Mouse (Mus musculus): ENCODE measurements around the gene Clmn.

Clmn gene

DNA sequence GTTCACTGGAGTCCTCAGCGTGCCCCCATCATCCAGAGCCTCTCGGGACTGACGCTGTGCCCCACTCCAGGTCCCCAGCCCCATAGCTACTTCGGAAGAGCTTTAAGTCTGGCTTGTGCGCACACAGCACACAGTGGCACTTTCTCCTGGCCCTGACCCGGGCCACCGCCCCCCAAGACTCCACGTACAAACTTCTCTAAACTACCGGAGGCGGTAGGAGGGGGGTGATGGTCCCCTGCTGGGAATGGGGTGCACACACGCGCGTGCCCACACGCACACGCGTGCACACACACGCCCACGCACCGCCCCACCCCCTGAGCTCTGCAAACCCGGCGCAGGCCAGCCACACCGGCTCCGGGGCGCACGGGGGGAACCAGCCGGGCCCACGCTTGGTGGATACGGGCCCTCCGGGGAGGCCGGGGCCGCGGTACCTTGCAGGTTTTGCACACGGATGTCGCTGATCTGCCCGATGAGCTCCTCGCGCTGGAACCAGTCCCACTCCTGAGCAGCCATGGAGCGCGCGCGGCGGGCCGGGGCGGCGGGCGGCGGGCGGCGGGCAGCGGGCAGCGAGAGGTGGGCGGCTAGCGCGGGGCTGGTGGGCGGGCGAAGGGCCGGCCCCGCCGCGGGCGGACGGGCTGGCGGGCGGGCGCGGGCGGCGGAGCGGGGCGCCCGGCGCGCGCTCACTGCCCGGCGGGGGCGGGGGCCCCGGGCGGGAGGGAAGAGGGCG, at the start of gene Clmn:
Gene Clmn, minus strand, starts transcription at position 638 of the 727 bp plus-strand sequence.
- in situ Hi-C loops (cut with MboI, MseI), result no loop called here

GRCm38 (mm10) chr12:104912990-104913389, 48.1 kb upstream of the Clmn start:
- in situ Hi-C loops (cut with MboI, MseI), result loop anchor here in 1 of 2 experiments (10.0 kb wide), 1 partner anchor 468 kb away; no protein-coding TSS in a partner anchor

GRCm38 (mm10) chr12:104912281-104912933, 47.5 kb upstream of the Clmn start:
- in situ Hi-C loops (cut with MboI, MseI), result loop anchor here in 1 of 2 experiments (10.0 kb wide), 1 partner anchor 468 kb away; no protein-coding TSS in a partner anchor

DNA sequence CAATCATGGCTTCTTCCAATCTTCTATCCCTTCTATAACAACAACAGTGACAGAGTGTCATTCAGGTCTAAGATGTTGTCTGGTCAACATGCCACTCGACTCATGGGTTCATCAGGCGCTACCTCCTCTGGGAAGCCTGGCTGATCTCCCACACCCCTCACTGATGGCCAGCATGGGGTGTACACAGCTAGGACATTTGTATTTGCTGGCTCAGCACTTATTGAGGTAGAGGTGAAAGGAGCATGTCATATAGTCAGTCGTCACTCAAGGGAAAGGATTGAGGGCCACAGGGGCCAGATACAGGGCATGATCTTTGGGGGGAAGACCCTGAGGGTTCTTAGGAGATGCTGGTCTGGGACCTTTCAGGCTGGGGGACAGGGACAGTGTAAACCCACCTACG, 44.9 kb upstream of the Clmn start:
- in situ Hi-C loops (cut with MboI, MseI), result loop anchor here (10.0 kb wide), 2 partner anchors 465 to 1995 kb away; no protein-coding TSS in a partner anchor

- in situ Hi-C loops (cut with MboI, MseI), result loop anchor here in 1 of 2 experiments (10.0 kb wide), 1 partner anchor 1994 kb away; no protein-coding TSS in a partner anchor
Observed at GRCm38 (mm10) chr12:104908986-104909385, 44.1 kb upstream of the Clmn start.

DNA sequence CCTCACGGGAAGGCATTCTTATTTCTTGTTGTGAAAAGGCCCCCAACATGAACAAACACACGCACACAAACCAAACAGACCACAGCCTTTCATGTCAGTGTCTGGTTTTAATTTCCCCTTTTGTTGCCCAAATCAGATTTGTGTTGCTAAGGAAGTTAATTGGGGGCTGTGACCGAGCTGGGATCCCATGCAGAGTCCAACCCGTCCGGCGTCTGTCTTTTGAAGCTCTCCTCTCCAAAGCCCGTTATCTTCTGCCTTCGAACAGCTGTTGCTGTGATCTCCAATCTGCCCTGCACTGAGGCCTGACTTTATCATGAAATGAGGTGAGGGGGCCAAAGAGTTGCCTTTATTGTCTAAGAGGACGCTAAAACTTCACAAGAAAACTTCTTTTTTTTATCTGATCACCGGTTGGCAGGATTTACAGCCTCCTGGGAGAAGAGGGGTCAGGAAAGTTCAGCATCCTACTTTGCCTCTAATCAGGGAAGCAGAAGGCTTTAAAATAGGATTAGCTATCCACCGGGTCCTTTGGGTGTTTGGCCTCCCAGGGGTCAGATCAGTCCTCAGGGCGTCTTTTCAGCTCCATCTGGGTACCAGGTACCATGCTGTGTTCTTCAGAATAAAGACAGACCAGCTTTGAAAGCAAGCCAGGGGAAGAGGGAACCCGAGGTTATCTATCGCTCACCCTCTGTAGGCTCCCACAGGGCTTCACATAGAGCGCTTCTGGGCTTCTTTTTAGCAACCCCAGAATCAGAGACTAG, 43.3 kb upstream of the Clmn start:
- in situ Hi-C loops (cut with MboI, MseI), result loop anchor here in 1 of 2 experiments (10.0 kb wide), 1 partner anchor 1993 kb away; no protein-coding TSS in a partner anchor

DNA sequence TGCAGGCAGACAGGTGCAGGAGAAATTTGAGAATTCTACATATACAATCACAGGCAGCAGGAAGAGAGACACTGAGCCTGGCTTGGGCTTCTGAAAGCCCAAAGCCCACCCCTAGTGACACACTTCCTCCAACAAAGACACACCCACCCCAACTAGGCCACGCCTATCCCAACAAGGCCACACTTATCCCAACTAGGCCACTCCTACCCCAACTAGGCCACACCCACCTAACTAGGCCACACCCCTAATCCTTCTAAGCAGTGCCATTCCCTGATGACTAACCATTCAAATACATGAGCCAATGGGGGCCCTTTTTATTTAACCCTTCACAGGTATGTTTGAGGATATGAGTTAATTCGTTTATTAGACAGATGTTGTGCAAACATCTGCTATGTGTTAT, 42.3 kb upstream of the Clmn start:
- in situ Hi-C loops (cut with MboI, MseI), result loop anchor here in 1 of 2 experiments (10.0 kb wide), 1 partner anchor 1992 kb away; no protein-coding TSS in a partner anchor

DNA sequence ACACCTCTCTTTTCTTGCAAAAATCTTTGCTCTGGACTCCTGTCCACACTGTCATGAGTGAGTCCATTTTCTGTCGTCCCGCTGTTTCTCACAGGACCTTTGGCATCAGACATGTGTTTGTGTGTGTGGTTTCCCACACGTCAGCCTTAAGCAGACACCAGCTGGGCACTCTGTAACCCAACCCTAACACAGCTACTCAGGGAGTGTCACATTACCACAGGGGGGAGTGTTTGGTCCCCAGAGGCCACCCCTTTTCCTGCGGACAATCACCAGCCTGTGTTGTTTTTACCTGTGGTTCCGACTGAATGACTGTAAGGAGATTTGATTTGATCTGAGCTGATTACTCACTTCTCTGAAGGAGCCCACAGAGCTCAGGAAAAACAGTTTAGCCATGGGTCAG, 39.3 kb upstream of the Clmn start:
- in situ Hi-C loops (cut with MboI, MseI), result loop anchor here in 1 of 2 experiments (10.0 kb wide), 1 partner anchor 1989 kb away; no protein-coding TSS in a partner anchor

DNA sequence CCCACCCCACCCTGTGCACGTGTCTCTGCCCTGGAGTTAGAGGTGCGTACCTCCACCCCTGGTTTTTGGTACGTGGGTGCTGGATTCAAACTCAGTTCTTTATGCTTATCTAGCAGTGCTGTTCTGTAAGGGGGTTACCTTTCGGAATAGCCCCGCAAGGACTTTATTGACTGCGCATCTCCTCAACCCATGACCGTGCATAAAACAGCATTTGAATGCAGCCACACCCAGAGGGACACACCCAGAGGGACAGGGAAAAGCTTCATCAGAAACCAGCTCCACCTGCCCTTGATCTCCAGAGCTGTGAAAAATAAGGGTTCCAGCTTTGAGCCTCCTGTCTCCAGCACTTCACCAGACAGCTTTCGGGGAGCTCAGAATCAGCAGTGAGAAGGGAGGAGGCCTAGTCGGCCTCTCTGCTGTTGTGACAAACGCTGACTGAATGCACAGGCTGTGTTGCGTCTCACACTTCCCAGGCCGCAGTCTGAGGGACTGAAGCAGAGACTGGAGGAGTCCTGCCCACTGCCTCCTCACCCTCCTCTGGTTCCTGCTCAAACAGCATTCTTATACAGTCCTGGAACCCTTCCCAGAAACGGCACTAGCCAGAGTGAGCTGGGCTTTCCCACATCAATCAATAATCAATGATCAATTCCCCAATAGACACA, 37.6 kb upstream of the Clmn start:
- in situ Hi-C loops (cut with MboI, MseI), result loop anchor here in 1 of 2 experiments (10.0 kb wide), 1 partner anchor 1988 kb away; no protein-coding TSS in a partner anchor

GRCm38 (mm10) chr12:104901320-104901719, 36.4 kb upstream of the Clmn start:
- in situ Hi-C loops (cut with MboI, MseI), result loop anchor here in 1 of 2 experiments (10.0 kb wide), 1 partner anchor 1987 kb away; no protein-coding TSS in a partner anchor

- in situ Hi-C loops (cut with MboI, MseI), result loop anchor here in 1 of 2 experiments (10.0 kb wide), 1 partner anchor 1985 kb away; no protein-coding TSS in a partner anchor
Observed at GRCm38 (mm10) chr12:104899835-104900234, 35.0 kb upstream of the Clmn start.

GRCm38 (mm10) chr12:104899161-104899560, 34.3 kb upstream of the Clmn start:
- in situ Hi-C loops (cut with MboI, MseI), result no loop called here

- in situ Hi-C loops (cut with MboI, MseI), result no loop called here
Observed at GRCm38 (mm10) chr12:104898718-104899117, 33.8 kb upstream of the Clmn start.

DNA sequence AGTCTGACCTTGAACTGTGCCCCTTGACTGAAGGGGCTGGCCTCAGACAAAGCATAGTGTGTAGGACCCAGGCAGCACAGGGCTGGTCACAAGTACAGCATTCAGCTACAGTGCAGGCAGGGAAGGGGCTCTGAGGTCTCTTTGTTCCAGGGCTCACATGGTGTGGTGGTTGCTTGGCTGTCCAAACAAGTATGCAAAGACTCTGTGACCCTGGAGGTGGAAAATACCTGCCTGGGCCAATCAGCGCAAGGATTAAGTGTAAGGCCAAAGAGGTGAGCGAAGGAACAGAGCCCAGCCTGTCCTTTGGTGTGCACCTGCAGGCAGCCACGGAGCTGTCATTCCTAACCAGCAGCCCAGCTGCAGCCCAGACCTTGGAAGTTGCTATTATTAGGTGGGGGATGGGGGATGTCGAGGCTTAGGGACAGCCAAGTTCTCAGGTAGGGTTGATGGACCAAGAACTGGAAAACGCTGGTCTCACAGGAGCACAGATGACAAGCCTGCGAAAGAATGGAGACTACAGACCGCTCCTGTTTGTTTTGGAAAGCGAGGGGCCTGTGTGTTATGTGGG, 32.3 kb upstream of the Clmn start:
- in situ Hi-C loops (cut with MboI, MseI), result no loop called here

DNA sequence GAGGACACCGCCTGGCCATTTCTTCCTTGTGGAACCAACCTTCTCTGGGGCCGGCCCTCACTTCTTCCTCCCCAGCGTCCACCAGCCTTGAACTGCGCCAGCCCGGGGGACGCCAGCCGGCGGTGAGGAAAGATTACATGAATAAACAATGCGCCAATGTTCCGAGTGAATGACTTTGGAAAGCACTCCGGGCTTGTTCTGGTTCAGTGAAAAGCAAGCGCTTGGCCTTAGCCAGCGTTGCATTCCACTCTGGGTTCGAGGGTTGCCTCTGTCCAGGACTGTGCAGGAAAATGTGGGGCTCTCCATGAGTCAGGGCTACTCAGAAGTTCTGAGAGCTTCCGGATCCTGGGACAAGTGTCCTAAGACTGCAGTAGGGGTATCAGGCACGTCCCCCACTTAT, 31.8 kb upstream of the Clmn start:
- in situ Hi-C loops (cut with MboI, MseI), result no loop called here

DNA sequence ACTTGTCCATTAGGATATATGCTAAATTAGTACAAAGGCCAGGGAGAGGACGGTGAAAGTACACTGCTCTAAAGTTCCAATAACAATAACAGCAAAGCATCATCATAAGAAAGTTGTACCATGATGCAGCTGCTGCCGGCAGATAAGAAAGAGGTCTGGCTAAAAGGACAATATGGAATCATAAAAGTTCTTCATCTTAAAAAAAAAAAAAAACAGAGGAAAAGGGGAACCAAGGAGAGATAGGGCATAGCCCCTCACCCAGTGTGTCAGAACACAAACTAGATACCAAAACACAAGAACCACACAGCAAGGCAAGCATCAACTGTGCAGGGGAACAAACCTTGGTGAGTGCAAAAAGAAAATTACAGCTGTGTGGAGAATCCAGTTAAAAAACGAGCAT, 27.4 kb upstream of the Clmn start:
- in situ Hi-C loops (cut with MboI, MseI), result no loop called here

- in situ Hi-C loops (cut with MboI, MseI), result no loop called here
Observed at GRCm38 (mm10) chr12:104890066-104890465, 25.2 kb upstream of the Clmn start.

DNA sequence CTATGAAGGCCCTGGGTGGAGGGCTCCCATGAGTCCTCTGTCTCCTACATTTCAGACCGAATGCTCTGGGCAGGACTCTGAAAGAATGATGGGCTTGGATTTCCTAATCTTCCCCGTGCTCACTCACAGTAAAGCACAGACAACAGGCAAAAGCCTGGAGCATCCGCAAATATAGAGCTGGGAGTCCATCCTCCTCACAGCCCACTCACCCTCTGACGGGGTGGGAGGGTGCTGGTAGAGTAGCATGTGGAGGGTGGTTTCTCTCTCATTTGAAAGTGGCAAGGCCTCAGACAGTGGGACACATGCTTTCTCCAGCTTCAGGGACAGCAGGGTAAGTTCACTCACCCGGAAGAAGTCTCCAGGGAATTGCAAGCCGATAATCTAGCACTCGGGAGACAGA, 21.2 kb upstream of the Clmn start:
- in situ Hi-C loops (cut with MboI, MseI), result no loop called here

GRCm38 (mm10) chr12:104882533-104882932, 17.7 kb upstream of the Clmn start:
- in situ Hi-C loops (cut with MboI, MseI), result no loop called here

DNA sequence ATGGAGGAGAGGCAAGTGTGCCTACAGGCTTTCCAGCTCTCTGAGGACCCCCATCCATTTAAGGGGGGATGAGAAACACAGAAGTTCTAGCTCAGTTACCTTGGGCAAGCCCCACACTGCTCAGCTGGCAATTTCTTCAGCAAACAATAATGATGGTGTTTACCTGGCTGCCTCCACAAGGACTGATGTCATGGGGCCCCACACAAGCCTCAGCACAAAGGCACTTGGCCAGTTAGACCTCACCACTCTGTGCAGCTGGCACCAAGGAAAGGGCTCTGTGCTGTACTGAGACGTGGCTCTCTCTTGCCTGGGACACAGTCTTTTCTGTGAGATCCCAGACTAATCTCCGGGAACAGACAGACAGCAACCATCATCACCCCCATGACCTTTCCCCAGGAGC, 17.2 kb upstream of the Clmn start:
- in situ Hi-C loops (cut with MboI, MseI), result no loop called here

Measured in T-helper 17 cell (primary cell).